Mouse (Mus musculus): ENCODE results near the gene Tbkbp1. TPM values are rescaled to one million over a fixed set of nuclear protein-coding genes. Genes with fewer than 3 reads are reported as not detected.

Gene Tbkbp1
- total and polyA plus RNA-seq, 3 experiments = 11.7 to 33.5 TPM; not detected in 1

DNA sequence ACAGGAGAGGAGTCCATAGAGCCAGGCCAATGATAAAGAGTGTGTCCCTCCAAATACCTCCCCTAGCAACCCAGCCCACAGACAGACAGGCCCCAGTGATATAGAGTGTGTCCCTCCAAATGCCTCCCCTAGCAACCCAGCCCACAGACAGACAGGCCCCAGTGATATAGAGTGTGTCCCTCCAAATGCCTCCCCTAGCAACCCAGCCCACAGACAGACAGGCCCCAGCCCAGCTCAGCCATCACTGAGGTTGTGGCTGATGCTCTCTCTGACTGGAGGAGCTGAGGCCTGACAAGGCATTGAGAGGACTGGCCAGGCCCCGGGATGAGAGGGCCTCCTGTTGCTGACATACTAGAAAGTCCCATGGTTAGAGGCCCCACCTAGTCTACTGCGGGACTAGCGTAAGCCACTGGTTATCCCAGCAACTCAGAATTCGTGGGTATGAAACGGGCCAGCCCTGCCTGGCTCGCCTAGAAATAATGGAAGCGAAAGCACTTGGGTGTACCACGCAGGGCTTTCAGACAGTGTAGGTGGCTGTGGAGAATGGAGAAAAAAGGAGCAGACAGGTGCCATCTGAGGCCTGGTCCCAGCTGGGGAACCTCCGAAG, 38.7 kb downstream of the Tbkbp1 start:
- Histone ChIP-seq H3K4me1 (ENCODE audit: control insufficient read depth in 1 of 2, insufficient read depth in 2 of 2, low read length in 2 of 2) (no peaks in the 10 kb centered on the region), H3K36me3 (ENCODE audit: control insufficient read depth in 1 of 2, insufficient read depth in 2 of 2, low read length in 2 of 2) (no peaks in the 10 kb centered on the region), H3K27me3 (ENCODE audit: control insufficient read depth in 1 of 2, insufficient read depth in 2 of 2, low read length in 2 of 2) (peaks cover 3 to 16% of the 10 kb centered on the region in 2 experiments; a peak in 3 of 4 replicates), H3K79me2 (ENCODE audit: control insufficient read depth, insufficient read depth, low read length, poor library complexity) (no peaks in the 10 kb centered on the region), H3K9me3 (replicated peaks; ENCODE audit: insufficient read depth, low read length) (no peaks in the 10 kb centered on the region), H3K4me3 (ENCODE audit: control insufficient read depth in 1 of 2, insufficient read depth in 1 of 2, low read depth in 2 of 2, low read length in 2 of 2) (no peak overlapping the region), H3K9ac (ENCODE audit: control insufficient read depth, low read depth, low read length, poor library complexity, severe bottlenecking) (no peak overlapping the region), H3K27ac (ENCODE audit: control insufficient read depth, low read depth, low read length) (no peak overlapping the region)
- DNase-seq (ENCODE audit: low read depth, low spot score) = no peak
- TF ChIP-seq NRF1 (IDR thresholded peaks at IDR 0.05; ENCODE audit: insufficient read depth, low read depth, low read length, poor library complexity, severe bottlenecking) = no peak
- no peak for TF ChIP-seq UBTF (IDR thresholded peaks at IDR 0.05; ENCODE audit: borderline replicate concordance, insufficient read depth, low read depth, low read length)
- no peak for TF ChIP-seq CTCF (IDR thresholded peaks at IDR 0.05 in 2 of 3, conservative IDR thresholded peaks at IDR 0.05 in 1 of 3; ENCODE audit: control insufficient read depth in 1 of 3, insufficient read depth in 1 of 3, low read depth in 2 of 3, low read length in 3 of 3, poor library complexity in 1 of 3, severe bottlenecking in 1 of 3)
- no peak for TF ChIP-seq EP300 (IDR thresholded peaks at IDR 0.05; ENCODE audit: low read depth in 1 of 2, low read length in 2 of 2)
- no peak for TF ChIP-seq POLR2AphosphoS2 (IDR thresholded peaks at IDR 0.05; ENCODE audit: low read length)
- no peak for TF ChIP-seq JUND (IDR thresholded peaks at IDR 0.05; ENCODE audit: low read depth, low read length)
- TF ChIP-seq E2F4 (IDR thresholded peaks at IDR 0.05; ENCODE audit: borderline replicate concordance, low read depth, low read length) = no peak
- no peak for TF ChIP-seq HCFC1 (IDR thresholded peaks at IDR 0.05; ENCODE audit: low read depth, low read length)
- no peak for TF ChIP-seq SIN3A (IDR thresholded peaks at IDR 0.05; ENCODE audit: low read length)
- no peak for TF ChIP-seq ZMIZ1 (IDR thresholded peaks at IDR 0.05; ENCODE audit: low read depth, low read length)
- TF ChIP-seq TCF12 (IDR thresholded peaks at IDR 0.05; ENCODE audit: low read depth, low read length) = no peak
- no peak for TF ChIP-seq TBP (IDR thresholded peaks at IDR 0.05; ENCODE audit: low read depth, low read length)
- no peak for TF ChIP-seq BHLHE40 (IDR thresholded peaks at IDR 0.05; ENCODE audit: borderline replicate concordance, low read depth, low read length)
- no peak for TF ChIP-seq GABPA (IDR thresholded peaks at IDR 0.05; ENCODE audit: low read depth, low read length)
- no peak for TF ChIP-seq USF2 (IDR thresholded peaks at IDR 0.05; ENCODE audit: borderline replicate concordance in 1 of 2, insufficient read depth in 1 of 2, low read depth in 1 of 2, low read length in 2 of 2)
- TF ChIP-seq MAFK (IDR thresholded peaks at IDR 0.05; ENCODE audit: borderline replicate concordance, low read depth, low read length) = no peak
- TF ChIP-seq RCOR1 (IDR thresholded peaks at IDR 0.05; ENCODE audit: low read depth, low read length) = no peak
- no peak for TF ChIP-seq CHD1 (IDR thresholded peaks at IDR 0.05; ENCODE audit: low read depth, low read length)
- TF ChIP-seq ELF1 (IDR thresholded peaks at IDR 0.05; ENCODE audit: low read depth, low read length) = no peak
- no peak for TF ChIP-seq POLR2AphosphoS5 (IDR thresholded peaks at IDR 0.05; ENCODE audit: borderline replicate concordance, low read depth, low read length)

All from MEL (cell line).